Mouse (Mus musculus): ENCODE data around the gene Taar3. TPM values are rescaled to one million over a fixed set of nuclear protein-coding genes. Genes with fewer than 3 reads are reported as not detected.

The Taar3 gene
- polyA plus RNA-seq, 1 experiment: not detected

DNA sequence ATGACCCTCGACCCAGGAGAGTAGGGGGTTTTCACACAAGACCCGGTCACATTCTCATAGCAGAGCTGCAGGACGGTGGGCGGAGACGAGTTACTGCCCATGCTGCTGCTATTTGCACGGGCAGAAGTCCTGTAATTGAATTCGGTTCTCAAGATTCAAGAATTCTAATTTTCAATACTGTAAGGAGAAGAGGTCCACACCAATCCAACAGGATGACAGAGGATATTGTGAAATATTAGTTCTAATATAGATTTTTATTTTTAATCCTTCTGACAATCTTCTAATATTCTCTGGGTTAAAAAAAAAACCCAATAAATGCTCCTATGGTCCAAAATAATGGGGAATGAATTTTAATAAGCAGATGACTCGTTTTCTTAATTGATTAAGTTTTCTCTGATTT lies 36.2 kb downstream of the Taar3 start, which contains the start of gene Taar6:
TSS of gene Taar6 (minus strand) at position 101 of the 400 bp plus-strand sequence.
- Histone ChIP-seq H3K27me3 (replicated peaks) (no peaks in the 10 kb centered on the region), H3K36me3 (replicated peaks; ENCODE audit: low read length) (no peaks in the 10 kb centered on the region), H3K9me3 (no peaks in the 10 kb centered on the region), H3K4me1 (no peaks in the 10 kb centered on the region), H3K4me3 (replicated peaks) (no peak within 1 kb of the TSS)
- no peak for TF ChIP-seq GATA1 (IDR thresholded peaks at IDR 0.05; ENCODE audit: borderline replicate concordance, low read length)
- TF ChIP-seq FLI1 (IDR thresholded peaks at IDR 0.05; ENCODE audit: low read length): no peak

DNA sequence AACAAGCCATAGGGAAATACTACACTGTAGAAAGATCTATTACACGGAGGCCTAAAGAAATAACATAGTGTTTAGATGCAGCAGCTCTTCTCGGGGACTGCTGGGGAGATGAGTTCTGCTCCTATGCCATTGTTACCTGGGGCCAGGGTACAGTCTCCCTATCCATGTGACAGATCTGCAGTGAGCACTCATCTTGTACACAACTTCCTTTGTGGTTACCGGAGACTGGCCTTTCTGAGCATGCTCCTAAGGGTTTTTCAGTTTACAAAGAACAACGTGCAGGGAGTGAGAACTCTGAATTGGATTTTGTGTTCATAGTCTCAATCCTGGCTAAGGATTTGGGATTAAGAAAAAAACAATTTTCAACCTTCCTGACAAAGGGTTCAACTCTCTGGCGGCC lies 37.1 kb downstream of the Taar3 start:
- TF ChIP-seq GATA1 (IDR thresholded peaks at IDR 0.05; ENCODE audit: borderline replicate concordance, low read length): no peak
- no peak for TF ChIP-seq FLI1 (IDR thresholded peaks at IDR 0.05; ENCODE audit: low read length)
- Histone ChIP-seq H3K4me1 (no peaks in the 10 kb centered on the region), H3K4me3 (replicated peaks) (no peak overlapping the region), H3K9me3 (no peaks in the 10 kb centered on the region), H3K36me3 (replicated peaks; ENCODE audit: low read length) (no peaks in the 10 kb centered on the region), H3K27me3 (replicated peaks) (no peaks in the 10 kb centered on the region)

DNA sequence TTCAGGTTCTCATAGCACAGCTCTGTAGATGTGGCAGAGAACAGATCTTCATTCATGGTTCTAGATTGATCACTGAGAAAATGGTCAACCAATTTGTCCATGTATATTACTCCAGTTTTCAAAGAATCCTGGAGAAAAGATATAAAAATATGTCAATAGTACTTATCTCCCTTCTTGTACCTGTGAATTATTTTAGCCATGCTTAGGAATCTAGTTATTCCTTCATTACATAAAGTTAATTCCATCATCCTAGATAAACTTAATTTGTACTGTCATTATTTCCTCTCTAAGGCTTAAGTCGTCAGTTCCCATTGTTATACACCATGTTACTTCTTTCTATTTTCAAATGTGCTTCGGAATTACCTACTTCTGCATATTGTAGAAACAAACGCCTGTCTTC lies 44.0 kb downstream of the Taar3 start, which contains the start of gene Taar7a:
TSS of gene Taar7a (minus strand) at position 101 of the 400 bp plus-strand sequence.
- no peaks in the 10 kb centered on the region for H3K4me1 ChIP-seq
- no peaks in the 10 kb centered on the region for H3K9me3 ChIP-seq
- H3K4me3 ChIP-seq (replicated peaks): no peak within 1 kb of the TSS
- H3K36me3 ChIP-seq (replicated peaks; ENCODE audit: low read length): no peaks in the 10 kb centered on the region
- H3K27me3 ChIP-seq (replicated peaks): no peaks in the 10 kb centered on the region
- TF ChIP-seq GATA1 (IDR thresholded peaks at IDR 0.05; ENCODE audit: borderline replicate concordance, low read length) (no peak), FLI1 (IDR thresholded peaks at IDR 0.05; ENCODE audit: low read length) (no peak)

DNA sequence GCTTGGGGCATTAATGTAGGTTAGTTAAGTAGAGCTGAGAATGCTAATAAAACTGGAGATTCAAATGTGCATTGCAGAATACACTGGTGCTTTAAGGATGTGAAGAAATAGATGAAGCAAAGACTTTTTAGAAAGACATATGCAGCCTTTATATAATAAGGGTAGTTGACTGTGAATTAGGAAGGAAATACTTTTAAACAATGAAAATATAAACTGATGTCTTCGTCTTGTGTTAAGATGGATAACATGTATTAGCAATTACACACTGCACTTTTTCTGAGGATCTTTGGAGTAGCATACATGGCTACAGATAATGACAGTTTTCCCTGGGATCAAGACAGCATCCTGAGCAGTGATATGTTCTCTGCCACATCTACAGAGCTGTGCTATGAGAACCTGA lies 50.3 kb downstream of the Taar3 start, which contains the start of gene Taar7b:
TSS of gene Taar7b (plus strand) at position 301 of the 400 bp plus-strand sequence.
- no peak for TF ChIP-seq FLI1 (IDR thresholded peaks at IDR 0.05; ENCODE audit: low read length)
- TF ChIP-seq GATA1 (IDR thresholded peaks at IDR 0.05; ENCODE audit: borderline replicate concordance, low read length): no peak
- H3K27me3 ChIP-seq (replicated peaks): no peaks in the 10 kb centered on the region
- no peaks in the 10 kb centered on the region for H3K4me1 ChIP-seq
- no peaks in the 10 kb centered on the region for H3K36me3 ChIP-seq (replicated peaks; ENCODE audit: low read length)
- no peak within 1 kb of the TSS for H3K4me3 ChIP-seq (replicated peaks)
- H3K9me3 ChIP-seq: no peaks in the 10 kb centered on the region

Other genes with a start within 250 kb of the Taar3 start
- gene Rps12, start 162.3 kb upstream of the Taar3 start, polyA plus RNA-seq (2012; ENCODE audit: insufficient read depth, low replicate concordance): 210 and 1,237 TPM in 2 replicates
- gene Slc18b1, start 152.6 kb upstream of the Taar3 start, polyA plus RNA-seq (2012; ENCODE audit: insufficient read depth, low replicate concordance): not detected in 2 replicates
- gene Vnn3, start 98.1 kb upstream of the Taar3 start, polyA plus RNA-seq (2012; ENCODE audit: insufficient read depth, low replicate concordance): not detected in 2 replicates
- not detected in 2 replicates for gene Vnn1, start 54.9 kb upstream of the Taar3 start, polyA plus RNA-seq (2012; ENCODE audit: insufficient read depth, low replicate concordance)
- gene Taar1, start 29.2 kb upstream of the Taar3 start, polyA plus RNA-seq (2012; ENCODE audit: insufficient read depth, low replicate concordance): not detected in 2 replicates
- gene Taar2, start 11.0 kb upstream of the Taar3 start, polyA plus RNA-seq (2012; ENCODE audit: insufficient read depth, low replicate concordance): not detected in 2 replicates
- gene Taar4, start 10.9 kb downstream of the Taar3 start, polyA plus RNA-seq (2012; ENCODE audit: insufficient read depth, low replicate concordance): not detected in 2 replicates
- gene Taar5, start 21.1 kb downstream of the Taar3 start, polyA plus RNA-seq (2012; ENCODE audit: insufficient read depth, low replicate concordance): not detected in 2 replicates
- gene Taar6, start 36.1 kb downstream of the Taar3 start, polyA plus RNA-seq (2012; ENCODE audit: insufficient read depth, low replicate concordance): not detected in 2 replicates
- not detected in 2 replicates for gene Taar7a, start 43.9 kb downstream of the Taar3 start, polyA plus RNA-seq (2012; ENCODE audit: insufficient read depth, low replicate concordance)
- not detected in 2 replicates for gene Taar7b, start 50.4 kb downstream of the Taar3 start, polyA plus RNA-seq (2012; ENCODE audit: insufficient read depth, low replicate concordance)
- not detected in 2 replicates for gene Taar7d, start 77.7 kb downstream of the Taar3 start, polyA plus RNA-seq (2012; ENCODE audit: insufficient read depth, low replicate concordance)
- gene Taar7e, start 88.1 kb downstream of the Taar3 start, polyA plus RNA-seq (2012; ENCODE audit: insufficient read depth, low replicate concordance): not detected in 2 replicates
- not detected in 2 replicates for gene Taar7f, start 100.0 kb downstream of the Taar3 start, polyA plus RNA-seq (2012; ENCODE audit: insufficient read depth, low replicate concordance)
- not detected in 2 replicates for gene Taar8a, start 126.9 kb downstream of the Taar3 start, polyA plus RNA-seq (2012; ENCODE audit: insufficient read depth, low replicate concordance)
- not detected in 2 replicates for gene Taar8b, start 142.7 kb downstream of the Taar3 start, polyA plus RNA-seq (2012; ENCODE audit: insufficient read depth, low replicate concordance)
- gene Taar8c, start 152.4 kb downstream of the Taar3 start, polyA plus RNA-seq (2012; ENCODE audit: insufficient read depth, low replicate concordance): not detected in 2 replicates
- not detected in 2 replicates for gene Taar9, start 160.0 kb downstream of the Taar3 start, polyA plus RNA-seq (2012; ENCODE audit: insufficient read depth, low replicate concordance)
- gene Stx7, start 199.7 kb downstream of the Taar3 start, polyA plus RNA-seq (2012; ENCODE audit: insufficient read depth, low replicate concordance): 109 and 228 TPM in 2 replicates

Measured in megakaryocyte, embryonic 14.5 days (primary cell).